In genomic region chr9:65539697-65540096, GRCm38 (mm10) we compare ENCODE assay signal across 31 mouse cellular contexts. TPM values are rescaled to one million over a fixed set of nuclear protein-coding genes. Genes with fewer than 3 reads are reported as not detected.
DNase-seq lines count a peak whose midpoint lies in the region; ATAC-seq and TF ChIP-seq lines count a peak whose summit lies in the region.
"Had no signal": no experiment of that assay in that cellular context is flagged by ENCODE, and none has a peak within 500 bp of the region (broad histone marks: within the 10 kb centered on the region; RNA-seq: fewer than 3 reads in every experiment).

No protein-coding gene starts in this region.

- no peak overlapping the region for H3K4me3 ChIP-seq in lung, postnatal 0 days (ENCODE audit: low read depth, low read length)
- H3K4me3 ChIP-seq in embryonic fibroblast, embryonic 13.5 days (ENCODE audit: insufficient read depth, low read length) = no peak overlapping the region
- H3K4me3 ChIP-seq in forebrain, embryonic 15.5 days = no peak overlapping the region
- H3K4me3 ChIP-seq: heart, embryonic 12.5 days; heart, embryonic 15.5 days had no signal

- no peak overlapping the region for H3K4me2 ChIP-seq in lung, postnatal 0 days (replicated peaks; ENCODE audit: low read depth, low read length)
- H3K4me2 ChIP-seq in forebrain, embryonic 15.5 days (replicated peaks) = no peak overlapping the region
- H3K4me2 ChIP-seq: heart, embryonic 12.5 days; heart, embryonic 15.5 days; hindbrain, embryonic 14.5 days had no signal

- no peaks in the 10 kb centered on the region for H3K36me3 ChIP-seq in lung, postnatal 0 days (ENCODE audit: insufficient read depth, low read length)
- H3K36me3 ChIP-seq in forebrain, embryonic 15.5 days = no peaks in the 10 kb centered on the region
- H3K36me3 ChIP-seq: G1E; heart, embryonic 12.5 days; heart, embryonic 15.5 days had no signal

- 0 out of 2 replicates have a peak, but pooled peaks have one; percentile 46 for TF ChIP-seq EP300 in lung, postnatal 0 days (IDR thresholded peaks at IDR 0.05)

- no peaks in the 10 kb centered on the region for H3K9me3 ChIP-seq in lung, postnatal 0 days (ENCODE audit: low read length)
- no peaks in the 10 kb centered on the region for H3K9me3 ChIP-seq in forebrain, embryonic 15.5 days
- H3K9me3 ChIP-seq: G1E; heart, embryonic 12.5 days; heart, embryonic 15.5 days had no signal

- TF ChIP-seq POLR2A in embryonic fibroblast, embryonic 13.5 days (IDR thresholded peaks at IDR 0.05; ENCODE audit: low read depth, low read length) = no peak

- no peak overlapping the region for H3K27ac ChIP-seq in lung, postnatal 0 days (ENCODE audit: low read length)
- peak overlapping the region; percentile 97 for H3K27ac ChIP-seq in embryonic fibroblast, embryonic 13.5 days (ENCODE audit: insufficient read depth, low read length)
- H3K27ac ChIP-seq in forebrain, embryonic 15.5 days (replicated peaks) = no peak overlapping the region
- H3K27ac ChIP-seq: heart, embryonic 15.5 days; hindbrain, embryonic 14.5 days; hindbrain, postnatal 0 days had no signal

- no peaks in the 10 kb centered on the region; the same call in 1 of the 2 replicates for H3K4me1 ChIP-seq in lung, postnatal 0 days (ENCODE audit: insufficient read depth, low read depth, low read length)
- H3K4me1 ChIP-seq in embryonic fibroblast, embryonic 13.5 days (ENCODE audit: control insufficient read depth, insufficient read depth, low read length) = peaks cover 10% of the 10 kb centered on the region
- no peaks in the 10 kb centered on the region for H3K4me1 ChIP-seq in forebrain, embryonic 15.5 days

- no peaks in the 10 kb centered on the region for H3K27me3 ChIP-seq in lung, postnatal 0 days (replicated peaks; ENCODE audit: insufficient read depth, low read length)
- H3K27me3 ChIP-seq in forebrain, embryonic 15.5 days = no peaks in the 10 kb centered on the region
- H3K27me3 ChIP-seq: CH12.LX; heart, embryonic 12.5 days; heart, embryonic 15.5 days had no signal

- 55% methylated on average over 9 of the region's 9 CpGs for WGBS in lung, postnatal 0 days
- WGBS in forebrain, embryonic 15.5 days = 84% methylated on average over 9 of the region's 9 CpGs

- no peak overlapping the region for H3K9ac ChIP-seq in lung, postnatal 0 days (replicated peaks; ENCODE audit: low read depth)
- no peak overlapping the region for H3K9ac ChIP-seq in forebrain, embryonic 15.5 days (replicated peaks)
- H3K9ac ChIP-seq: heart, embryonic 12.5 days; heart, embryonic 15.5 days; hindbrain, embryonic 14.5 days had no signal

- TF ChIP-seq CTCF in lung, postnatal 0 days (IDR thresholded peaks at IDR 0.05) = no peak
- TF ChIP-seq CTCF in embryonic fibroblast, embryonic 13.5 days (IDR thresholded peaks at IDR 0.05; ENCODE audit: borderline replicate concordance, insufficient read depth, low read length) = no peak

- peak; percentile 62 for DNase-seq in lung, postnatal 0 days (ENCODE audit: low spot score)
- no peak for DNase-seq in lung, postnatal 36 days
- DNase-seq in ZHBTc4 (ENCODE audit: low read depth, low spot score) = peak; percentile 41
- no peak for DNase-seq in left cerebral cortex, adult 18-20 months (ENCODE audit: low spot score in 2 of 2)
- DNase-seq in heart, postnatal 4 days = no peak
- DNase-seq: adrenal gland, adult 8-10 months; adrenal gland, postnatal 25 days; B cell, adult 2 months; cerebellum, adult 11-12 months; cerebellum, adult 8-10 months; cerebellum, postnatal 10 days; cerebellum, postnatal 36 days; embryo, embryonic 11 days; gastrocnemius, postnatal 25 days; heart, adult 18-20 months; heart, postnatal 10 days; heart, postnatal 36 days had no signal

- ATAC-seq in lung, postnatal 0 days = peak; percentile 7; the same call in 1 of the 2 replicates
- ATAC-seq in forebrain, embryonic 15.5 days (replicated peaks) = no peak
- ATAC-seq: activated CD4-positive, CD25-positive, alpha-beta regulatory T cell, adult 4 months; forebrain, embryonic 14.5 days; hindbrain, postnatal 0 days had no signal

RNA-seq across cellular contexts. Expression of gene Ankdd1a, which starts 19.7 kb away (rescaled TPM):
- polyA plus RNA-seq in lung, postnatal 0 days (2015; fragmentation: Nextera tagmentation; extraction: Ambion mirVana) = not detected in 2 replicates
- not detected in 2 replicates for polyA plus RNA-seq in embryonic fibroblast, embryonic 13.5 days (2011; ENCODE audit: insufficient read length, low read depth, missing spikeins)
- total RNA-seq in left cerebral cortex, adult 18-20 months (2021) = 1 to 10 TPM; 2.3 to 3.7 TPM
- total RNA-seq in heart, postnatal 4 days (2021) = not detected
- polyA plus RNA-seq in forebrain, embryonic 15.5 days (2015; fragmentation: Nextera tagmentation; extraction: Ambion mirVana) = 0.23 and 0.26 TPM in 2 replicates
- total RNA-seq: CH12.LX; gastrocnemius, adult 8-10 months; gastrocnemius, postnatal 25 days; heart, adult 18-20 months; heart, postnatal 36 days had no signal
- polyA plus RNA-seq: embryonic facial prominence, embryonic 11.5 days; embryonic facial prominence, embryonic 14.5 days; forebrain, embryonic 14.5 days; G1E; heart, embryonic 12.5 days; heart, embryonic 15.5 days; intestine, embryonic 14.5 days had no signal

RNA-seq across cellular contexts. Expression of gene Plekho2, which starts 40.1 kb away (rescaled TPM):
- 20.3 and 21.1 TPM in 2 replicates for polyA plus RNA-seq in lung, postnatal 0 days (2015; fragmentation: Nextera tagmentation; extraction: Ambion mirVana)
- polyA plus RNA-seq in embryonic fibroblast, embryonic 13.5 days (2011; ENCODE audit: insufficient read length, low read depth, missing spikeins) = 58.1 and 78.4 TPM in 2 replicates
- total RNA-seq in left cerebral cortex, adult 18-20 months (2021) = 10 to 100 TPM; 11.6 to 18.2 TPM
- total RNA-seq in heart, postnatal 4 days (2021) = 10 to 100 TPM; 17.9 to 19.4 TPM
- polyA plus RNA-seq in forebrain, embryonic 15.5 days (2015; fragmentation: Nextera tagmentation; extraction: Ambion mirVana) = 5.1 and 5.2 TPM in 2 replicates

RNA-seq across cellular contexts. Expression of gene Pif1, which starts 47.3 kb away (rescaled TPM):
- 0.56 and 0.87 TPM in 2 replicates for polyA plus RNA-seq in lung, postnatal 0 days (2015; fragmentation: Nextera tagmentation; extraction: Ambion mirVana)
- 8.3 and 10.9 TPM in 2 replicates for polyA plus RNA-seq in embryonic fibroblast, embryonic 13.5 days (2011; ENCODE audit: insufficient read length, low read depth, missing spikeins)
- total RNA-seq in left cerebral cortex, adult 18-20 months (2021) = under 1 TPM; 0.45 to 0.46 TPM
- 1 to 10 TPM; 6.2 to 7.6 TPM for total RNA-seq in heart, postnatal 4 days (2021)
- 11.8 and 12.4 TPM in 2 replicates for polyA plus RNA-seq in forebrain, embryonic 15.5 days (2015; fragmentation: Nextera tagmentation; extraction: Ambion mirVana)
- total RNA-seq: gastrocnemius, adult 8-10 months; gastrocnemius, postnatal 25 days; heart, adult 18-20 months had no signal

Comparison
In these comparisons a context has a peak if more than half of its experiments do, and no peak if none do; other contexts are left out.
1. DNase-seq: peak in lung, postnatal 0 days (single experiment) and ZHBTc4 (single experiment); none in lung, postnatal 36 days (single experiment), left cerebral cortex, adult 18-20 months (0 of 2) and heart, postnatal 4 days (single experiment).